Mouse (Mus musculus): ENCODE data around the gene Kpna7. TPM values are rescaled to one million over a fixed set of nuclear protein-coding genes. Genes with fewer than 3 reads are reported as not detected.
"Not testable (repeated sequence)": the region's sequence is repeated elsewhere in the genome, so short reads cannot be mapped to it uniquely, and the experiment has no call there.

Gene Kpna7
- polyA plus RNA-seq, 1 experiment from 2014 or later: not detected

GRCm38 (mm10) chr5:145101451-145101850 is 17.6 kb upstream of the Kpna7 start:
- not testable (repeated sequence) for H3K4me2 ChIP-seq (replicated peaks); H3K27ac ChIP-seq (replicated peaks); H3K4me1 ChIP-seq; H3K9ac ChIP-seq; ATAC-seq (ENCODE audit: insufficient number of reproducible peaks, low FRiP score, low TSS enrichment, low read depth); H3K9me3 ChIP-seq (replicated peaks); H3K27me3 ChIP-seq; H3K4me3 ChIP-seq (replicated peaks)
- 94% methylated on average over 11 of the region's 11 CpGs for WGBS
- H3K36me3 ChIP-seq: peaks cover 89% of the 10 kb centered on the region

GRCm38 (mm10) chr5:145100960-145101359 is 17.1 kb upstream of the Kpna7 start:
- no peak for ATAC-seq (ENCODE audit: insufficient number of reproducible peaks, low FRiP score, low TSS enrichment, low read depth)
- Histone ChIP-seq H3K27me3 (no peaks in the 10 kb centered on the region), H3K9ac (no peak overlapping the region), H3K4me2 (replicated peaks) (no peak overlapping the region), H3K36me3 (peaks cover 89% of the 10 kb centered on the region), H3K9me3 (replicated peaks) (no peaks in the 10 kb centered on the region), H3K4me3 (replicated peaks) (no peak overlapping the region), H3K27ac (replicated peaks) (no peak overlapping the region), H3K4me1 (no peaks in the 10 kb centered on the region)
- WGBS: 95% methylated on average over 9 of the region's 9 CpGs

GRCm38 (mm10) chr5:145098340-145098821 is 14.6 kb upstream of the Kpna7 start:
- no peaks in the 10 kb centered on the region for H3K27me3 ChIP-seq
- no peak overlapping the region for H3K4me3 ChIP-seq (replicated peaks)
- H3K9me3 ChIP-seq (replicated peaks): no peaks in the 10 kb centered on the region
- no peak overlapping the region for H3K27ac ChIP-seq (replicated peaks)
- no peak overlapping the region for H3K4me2 ChIP-seq (replicated peaks)
- H3K9ac ChIP-seq: no peak overlapping the region
- 89% methylated on average over 10 of the region's 10 CpGs for WGBS
- no peak for ATAC-seq (ENCODE audit: insufficient number of reproducible peaks, low FRiP score, low TSS enrichment, low read depth)
- no peaks in the 10 kb centered on the region for H3K4me1 ChIP-seq
- H3K36me3 ChIP-seq: peaks cover 88% of the 10 kb centered on the region

GRCm38 (mm10) chr5:145096195-145096594 is 12.4 kb upstream of the Kpna7 start:
- no peak overlapping the region for H3K4me2 ChIP-seq (replicated peaks)
- 85% methylated on average over 4 of the region's 4 CpGs for WGBS
- H3K27ac ChIP-seq (replicated peaks): no peak overlapping the region
- no peak overlapping the region for H3K9ac ChIP-seq
- no peaks in the 10 kb centered on the region for H3K9me3 ChIP-seq (replicated peaks)
- peaks cover 91% of the 10 kb centered on the region for H3K36me3 ChIP-seq
- no peaks in the 10 kb centered on the region for H3K4me1 ChIP-seq
- no peak for ATAC-seq (ENCODE audit: insufficient number of reproducible peaks, low FRiP score, low TSS enrichment, low read depth)
- no peak overlapping the region for H3K4me3 ChIP-seq (replicated peaks)
- no peaks in the 10 kb centered on the region for H3K27me3 ChIP-seq

GRCm38 (mm10) chr5:145089878-145090277 is 6.0 kb upstream of the Kpna7 start:
- Histone ChIP-seq H3K9ac (no peak overlapping the region), H3K27ac (replicated peaks) (no peak overlapping the region), H3K4me2 (replicated peaks) (no peak overlapping the region), H3K4me3 (replicated peaks) (no peak overlapping the region), H3K36me3 (peaks cover 48% of the 10 kb centered on the region), H3K4me1 (peaks cover 4% of the 10 kb centered on the region), H3K9me3 (replicated peaks) (no peaks in the 10 kb centered on the region), H3K27me3 (no peaks in the 10 kb centered on the region)
- 93% methylated on average over 3 of the region's 3 CpGs for WGBS
- no peak for ATAC-seq (ENCODE audit: insufficient number of reproducible peaks, low FRiP score, low TSS enrichment, low read depth)

- H3K9ac ChIP-seq: no peak overlapping the region
- H3K27me3 ChIP-seq: no peaks in the 10 kb centered on the region
- 95% methylated on average over 2 of the region's 2 CpGs for WGBS
- no peak overlapping the region for H3K27ac ChIP-seq (replicated peaks)
- peaks cover 34% of the 10 kb centered on the region for H3K36me3 ChIP-seq
- no peak overlapping the region for H3K4me3 ChIP-seq (replicated peaks)
- H3K4me2 ChIP-seq (replicated peaks): no peak overlapping the region
- peaks cover 11% of the 10 kb centered on the region for H3K4me1 ChIP-seq
- H3K9me3 ChIP-seq (replicated peaks): no peaks in the 10 kb centered on the region
- no peak for ATAC-seq (ENCODE audit: insufficient number of reproducible peaks, low FRiP score, low TSS enrichment, low read depth)
These were observed 4.4 kb upstream of the Kpna7 start for GRCm38 (mm10) chr5:145088186-145088585.

DNA sequence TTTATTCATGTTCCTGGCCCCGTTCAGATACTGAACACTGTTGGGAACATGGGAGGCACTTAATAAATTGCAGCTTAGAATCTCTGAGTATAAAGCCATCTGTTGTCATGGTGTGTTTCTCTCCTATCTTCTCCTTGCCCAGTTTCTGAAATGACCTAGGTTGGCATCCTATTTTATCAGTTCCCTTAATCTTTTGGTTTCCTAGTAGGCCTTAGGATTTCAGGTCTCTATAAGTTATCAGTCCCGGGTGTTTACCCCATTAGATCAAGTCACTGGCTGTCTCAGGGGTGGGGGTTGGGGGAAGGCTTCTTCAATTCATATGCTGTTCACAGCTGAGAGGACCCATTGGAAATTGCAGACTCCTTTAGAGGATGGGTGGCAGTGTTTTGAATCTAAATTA is 992 bp upstream of the Kpna7 start:
- ATAC-seq (ENCODE audit: insufficient number of reproducible peaks, low FRiP score, low TSS enrichment, low read depth): no peak
- WGBS: 69% methylated on average over 2 of the region's 2 CpGs

GRCm38 (mm10) chr5:145083201-145083600 is 629 bp downstream of the Kpna7 start:
- Histone ChIP-seq H3K4me3 (replicated peaks) (peak overlapping the region; percentile 92), H3K4me2 (replicated peaks) (peak overlapping the region; percentile 74), H3K4me1 (peaks cover 11% of the 10 kb centered on the region), H3K27ac (replicated peaks) (peak overlapping the region; percentile 78)
- not testable (repeated sequence) for H3K9me3 ChIP-seq (replicated peaks); H3K9ac ChIP-seq; ATAC-seq (ENCODE audit: insufficient number of reproducible peaks, low FRiP score, low TSS enrichment, low read depth); H3K27me3 ChIP-seq; H3K36me3 ChIP-seq
- WGBS: 52% methylated on average over 6 of the region's 6 CpGs

More for the DNA sequence above, 992 bp upstream of the Kpna7 start:
- peaks cover 11% of the 10 kb centered on the region for H3K4me1 ChIP-seq
- peaks cover 13% of the 10 kb centered on the region; the same call in 1 of the 2 replicates for H3K36me3 ChIP-seq
- H3K27ac ChIP-seq (replicated peaks): no peak overlapping the region
- H3K4me2 ChIP-seq (replicated peaks): peak overlapping the region; percentile 74
- peak overlapping the region; percentile 92 for H3K4me3 ChIP-seq (replicated peaks)
- no peaks in the 10 kb centered on the region for H3K27me3 ChIP-seq
- H3K9ac ChIP-seq: peak overlapping the region; percentile 93; the same call in 1 of the 2 replicates
- no peaks in the 10 kb centered on the region for H3K9me3 ChIP-seq (replicated peaks)

DNA sequence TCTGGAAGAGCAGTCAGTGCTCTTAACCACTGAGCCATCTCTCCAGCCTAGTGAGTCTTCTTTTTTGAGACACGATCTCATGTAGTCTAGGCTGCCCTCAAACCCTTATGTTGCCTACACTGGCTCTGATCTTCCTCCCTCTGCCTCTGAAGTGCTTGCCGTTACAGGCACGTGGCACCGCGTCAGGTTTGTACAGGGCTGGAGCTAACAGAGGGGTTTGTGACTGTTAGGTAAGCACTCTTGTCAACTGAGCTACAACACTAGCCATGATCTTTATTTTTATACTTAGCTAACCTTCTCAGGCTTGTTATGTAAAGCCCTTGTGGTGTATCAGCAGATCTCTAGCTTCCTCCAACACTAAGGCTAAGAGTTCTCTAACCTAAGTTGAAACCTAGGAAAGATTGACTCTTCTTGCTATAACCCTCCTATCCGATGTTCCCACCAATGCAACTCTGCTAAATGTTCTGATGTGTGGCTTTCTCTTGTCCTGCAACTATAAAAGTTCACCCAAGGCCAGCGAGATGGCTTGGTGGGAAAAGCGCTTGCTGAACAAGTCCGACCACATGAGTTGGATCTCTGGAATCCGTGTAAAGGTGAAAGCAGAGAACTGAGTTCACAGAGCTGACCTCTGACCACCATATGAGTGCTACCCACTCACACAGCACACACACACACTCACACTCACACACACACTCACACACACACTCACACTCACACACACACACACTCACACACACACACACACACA is 1.8 kb downstream of the Kpna7 start:
- H3K4me3 ChIP-seq (replicated peaks): no peak overlapping the region
- H3K4me1 ChIP-seq: peaks cover 11% of the 10 kb centered on the region
- H3K36me3 ChIP-seq: peaks cover 7% of the 10 kb centered on the region; the same call in 1 of the 2 replicates
- no peaks in the 10 kb centered on the region for H3K27me3 ChIP-seq
- H3K27ac ChIP-seq (replicated peaks): no peak overlapping the region
- H3K9ac ChIP-seq: no peak overlapping the region
- H3K4me2 ChIP-seq (replicated peaks): no peak overlapping the region
- no peaks in the 10 kb centered on the region for H3K9me3 ChIP-seq (replicated peaks)
- ATAC-seq (ENCODE audit: insufficient number of reproducible peaks, low FRiP score, low TSS enrichment, low read depth): no peak
- 86% methylated on average over 10 of the region's 10 CpGs for WGBS

DNA sequence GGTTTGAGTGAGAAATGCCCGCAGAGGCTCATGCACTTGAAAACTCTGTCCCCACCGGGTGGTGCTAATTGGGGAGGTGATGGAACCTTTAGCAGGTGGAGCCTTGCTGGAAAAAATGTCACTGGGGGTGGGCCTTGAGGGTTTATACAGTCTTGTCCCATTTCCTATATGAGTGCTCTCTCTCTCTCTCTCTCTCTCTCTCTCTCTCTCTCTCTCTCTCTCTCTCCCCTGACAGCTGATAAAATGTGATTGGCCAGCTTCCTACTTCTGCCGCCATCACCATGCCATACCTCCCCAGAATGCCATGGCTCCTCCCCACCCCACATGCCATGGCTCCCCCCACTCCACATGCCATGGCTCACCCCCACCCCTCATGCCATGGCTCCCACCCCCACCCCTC is 8.7 kb downstream of the Kpna7 start:
- H3K27me3 ChIP-seq: no peaks in the 10 kb centered on the region
- WGBS: 64% methylated on average over 3 of the region's 3 CpGs

DNA sequence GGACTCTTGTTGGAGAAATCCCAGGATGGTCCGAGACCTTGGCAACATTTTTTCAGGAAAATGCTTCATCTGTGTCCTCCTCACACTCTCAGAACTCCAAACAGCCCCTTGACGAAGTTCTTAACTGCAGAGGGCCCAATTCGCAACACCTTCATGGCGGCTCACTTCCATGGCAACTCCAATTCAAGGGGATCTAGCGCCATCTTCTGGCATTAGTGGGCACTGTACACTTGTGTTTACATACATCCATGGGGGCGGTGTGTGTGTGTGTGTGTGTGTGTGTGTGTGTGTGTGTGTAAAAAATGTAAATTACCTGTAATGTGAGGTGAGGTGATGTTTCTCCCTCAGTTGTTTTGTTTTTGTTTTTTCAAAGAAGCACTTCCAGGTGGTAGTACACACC is 12.5 kb downstream of the Kpna7 start:
- Histone ChIP-seq H3K4me3 (replicated peaks) (no peak overlapping the region), H3K27ac (replicated peaks) (no peak overlapping the region), H3K27me3 (no peaks in the 10 kb centered on the region), H3K9me3 (replicated peaks) (no peaks in the 10 kb centered on the region), H3K4me1 (no peaks in the 10 kb centered on the region), H3K9ac (no peak overlapping the region), H3K4me2 (replicated peaks) (no peak overlapping the region), H3K36me3 (no peaks in the 10 kb centered on the region)
- ATAC-seq (ENCODE audit: insufficient number of reproducible peaks, low FRiP score, low TSS enrichment, low read depth): no peak
- 42% methylated on average over 6 of the region's 6 CpGs for WGBS

More for the DNA sequence above, 8.7 kb downstream of the Kpna7 start:
- no peak for ATAC-seq (ENCODE audit: insufficient number of reproducible peaks, low FRiP score, low TSS enrichment, low read depth)
- Histone ChIP-seq H3K9me3 (replicated peaks) (no peaks in the 10 kb centered on the region), H3K27ac (replicated peaks) (no peak overlapping the region), H3K4me1 (no peaks in the 10 kb centered on the region), H3K4me2 (replicated peaks) (no peak overlapping the region), H3K4me3 (replicated peaks) (no peak overlapping the region), H3K9ac (no peak overlapping the region), H3K36me3 (no peaks in the 10 kb centered on the region)

GRCm38 (mm10) chr5:145069707-145070106 is 14.1 kb downstream of the Kpna7 start:
- Histone ChIP-seq H3K27ac (replicated peaks) (no peak overlapping the region), H3K9me3 (replicated peaks) (no peaks in the 10 kb centered on the region), H3K4me2 (replicated peaks) (no peak overlapping the region), H3K27me3 (no peaks in the 10 kb centered on the region), H3K4me1 (no peaks in the 10 kb centered on the region), H3K9ac (no peak overlapping the region), H3K36me3 (no peaks in the 10 kb centered on the region), H3K4me3 (replicated peaks) (no peak overlapping the region)
- 0% methylated on average over 5 of the region's 5 CpGs for WGBS
- peak; percentile 49; the same call in 1 of the 2 replicates for ATAC-seq (ENCODE audit: insufficient number of reproducible peaks, low FRiP score, low TSS enrichment, low read depth)

Measured in embryonic facial prominence, embryonic 15.5 days (tissue).